Comparison of ENCODE assay signal across 8 mouse cellular contexts in genomic region chr4:155233878-155234277, GRCm38 (mm10). TPM values are rescaled to one million over a fixed set of nuclear protein-coding genes. Genes with fewer than 3 reads are reported as not detected.
A peak's percentile ranks its signal among the peaks of the same experiment; 100 is the strongest.
DNase-seq lines count a peak whose midpoint lies in the region; ATAC-seq and TF ChIP-seq lines count a peak whose summit lies in the region.

No protein-coding gene starts in this region.

- TF ChIP-seq POLR2A in limb, embryonic 14.5 days (IDR thresholded peaks at IDR 0.05; ENCODE audit: borderline replicate concordance, extremely low read depth, insufficient read depth, insufficient read length): 0 out of 2 replicates have a peak, but pooled peaks have one; percentile 23

- H3K4me3 ChIP-seq in forebrain, embryonic 11.5 days (ENCODE audit: low read depth, low read length): no peak overlapping the region
- H3K4me3 ChIP-seq in heart, embryonic 12.5 days: no peak overlapping the region
- H3K4me3 ChIP-seq in kidney, embryonic 15.5 days (replicated peaks): no peak overlapping the region
- 0 out of 2 replicates have a peak overlapping the region, but pooled peaks have one; percentile 4 for H3K4me3 ChIP-seq in limb, embryonic 14.5 days (replicated peaks; ENCODE audit: low read length)
- H3K4me3 ChIP-seq in midbrain, postnatal 0 days (ENCODE audit: low read depth, low read length): no peak overlapping the region

- DNase-seq in thymus, postnatal 4 days: peak; percentile 55
- DNase-seq in thymus, adult 18-20 months: no peak
- DNase-seq in forebrain, embryonic 11.5 days (ENCODE audit: low spot score): no peak
- peak; percentile 95 for DNase-seq in limb, embryonic 14.5 days (ENCODE audit: low spot score)
- peak; percentile 54 for DNase-seq in midbrain, postnatal 0 days (ENCODE audit: low spot score)
- no peak for DNase-seq in spleen, adult 18-20 months

- H3K27ac ChIP-seq in forebrain, embryonic 11.5 days (ENCODE audit: low read depth, low read length): 0 out of 2 replicates have a peak overlapping the region, but pooled peaks have one; percentile 39
- peak overlapping the region; percentile 99 for H3K27ac ChIP-seq in heart, embryonic 12.5 days (ENCODE audit: poor library complexity, severe bottlenecking)
- peak overlapping the region; percentile 99 for H3K27ac ChIP-seq in kidney, embryonic 15.5 days
- peak overlapping the region; percentile 99 for H3K27ac ChIP-seq in limb, embryonic 14.5 days (replicated peaks; ENCODE audit: low read depth, low read length)
- peak overlapping the region; percentile 89 for H3K27ac ChIP-seq in midbrain, postnatal 0 days (ENCODE audit: low read depth, low read length)

- H3K36me3 ChIP-seq in forebrain, embryonic 11.5 days (ENCODE audit: control insufficient read depth, insufficient read depth, low read length): no peaks in the 10 kb centered on the region
- H3K36me3 ChIP-seq in heart, embryonic 12.5 days: no peaks in the 10 kb centered on the region
- H3K36me3 ChIP-seq in kidney, embryonic 15.5 days: no peaks in the 10 kb centered on the region
- H3K36me3 ChIP-seq in limb, embryonic 14.5 days (ENCODE audit: control insufficient read depth, insufficient read depth, low read length): no peaks in the 10 kb centered on the region
- no peaks in the 10 kb centered on the region for H3K36me3 ChIP-seq in midbrain, postnatal 0 days (ENCODE audit: insufficient read depth, low read length)

- no peak; the same call in 1 of the 2 replicates for ATAC-seq in forebrain, embryonic 11.5 days (replicated peaks; ENCODE audit: low FRiP score)
- peak; percentile 48 for ATAC-seq in heart, embryonic 12.5 days (ENCODE audit: insufficient number of reproducible peaks, low FRiP score)
- ATAC-seq in kidney, embryonic 15.5 days (replicated peaks; ENCODE audit: low FRiP score): peak; percentile 69
- ATAC-seq in limb, embryonic 14.5 days (ENCODE audit: low FRiP score, low read depth): peak; percentile 89
- peak; percentile 19; the same call in 1 of the 2 replicates for ATAC-seq in midbrain, postnatal 0 days (ENCODE audit: low FRiP score)

- H3K4me1 ChIP-seq in forebrain, embryonic 11.5 days (replicated peaks; ENCODE audit: control insufficient read depth, insufficient read depth, low read length): peaks cover 21% of the 10 kb centered on the region
- peaks cover 61% of the 10 kb centered on the region for H3K4me1 ChIP-seq in heart, embryonic 12.5 days (replicated peaks)
- peaks cover 71% of the 10 kb centered on the region for H3K4me1 ChIP-seq in kidney, embryonic 15.5 days
- H3K4me1 ChIP-seq in limb, embryonic 14.5 days (ENCODE audit: control insufficient read depth, insufficient read depth, low read length): peaks cover 71% of the 10 kb centered on the region
- peaks cover 26% of the 10 kb centered on the region for H3K4me1 ChIP-seq in midbrain, postnatal 0 days (ENCODE audit: insufficient read depth, low read length)

- no peak overlapping the region for H3K4me2 ChIP-seq in forebrain, embryonic 11.5 days (ENCODE audit: low read depth, low read length, severe bottlenecking)
- H3K4me2 ChIP-seq in heart, embryonic 12.5 days: peak overlapping the region; percentile 58
- peak overlapping the region; percentile 49 for H3K4me2 ChIP-seq in kidney, embryonic 15.5 days
- peak overlapping the region; percentile 44 for H3K4me2 ChIP-seq in limb, embryonic 14.5 days (replicated peaks; ENCODE audit: low read depth, low read length, severe bottlenecking)
- H3K4me2 ChIP-seq in midbrain, postnatal 0 days (ENCODE audit: low read depth, low read length, poor library complexity, severe bottlenecking): no peak overlapping the region

- TF ChIP-seq CTCF in midbrain, postnatal 0 days (IDR thresholded peaks at IDR 0.05): no peak

- peak overlapping the region; percentile 29 for H3K9ac ChIP-seq in forebrain, embryonic 11.5 days (ENCODE audit: low read length)
- H3K9ac ChIP-seq in heart, embryonic 12.5 days: peak overlapping the region; percentile 67
- H3K9ac ChIP-seq in kidney, embryonic 15.5 days: peak overlapping the region; percentile 16; the same call in 1 of the 2 replicates
- peak overlapping the region; percentile 28; the same call in 1 of the 2 replicates for H3K9ac ChIP-seq in limb, embryonic 14.5 days (ENCODE audit: low read depth, low read length, severe bottlenecking)
- 0 out of 2 replicates have a peak overlapping the region, but pooled peaks have one; percentile 13 for H3K9ac ChIP-seq in midbrain, postnatal 0 days (replicated peaks; ENCODE audit: low read length, poor library complexity, severe bottlenecking)

- H3K9me3 ChIP-seq in forebrain, embryonic 11.5 days (ENCODE audit: control insufficient read depth, low read length): no peaks in the 10 kb centered on the region
- H3K9me3 ChIP-seq in heart, embryonic 12.5 days (replicated peaks): no peaks in the 10 kb centered on the region
- H3K9me3 ChIP-seq in kidney, embryonic 15.5 days (replicated peaks): no peaks in the 10 kb centered on the region
- H3K9me3 ChIP-seq in limb, embryonic 14.5 days (ENCODE audit: control insufficient read depth, low read length): no peaks in the 10 kb centered on the region
- H3K9me3 ChIP-seq in midbrain, postnatal 0 days (ENCODE audit: low read length): no peaks in the 10 kb centered on the region

- H3K27me3 ChIP-seq in forebrain, embryonic 11.5 days (ENCODE audit: control insufficient read depth, insufficient read depth, low read length): no peaks in the 10 kb centered on the region
- no peaks in the 10 kb centered on the region for H3K27me3 ChIP-seq in heart, embryonic 12.5 days (replicated peaks)
- H3K27me3 ChIP-seq in kidney, embryonic 15.5 days: no peaks in the 10 kb centered on the region
- no peaks in the 10 kb centered on the region for H3K27me3 ChIP-seq in limb, embryonic 14.5 days (ENCODE audit: control insufficient read depth, insufficient read depth, low read length)
- no peaks in the 10 kb centered on the region for H3K27me3 ChIP-seq in midbrain, postnatal 0 days (ENCODE audit: insufficient read depth, low read length)

- 49% methylated on average over 10 of the region's 10 CpGs for WGBS in forebrain, embryonic 11.5 days
- 10% methylated on average over 10 of the region's 10 CpGs for WGBS in heart, embryonic 12.5 days
- WGBS in kidney, embryonic 15.5 days: 9% methylated on average over 10 of the region's 10 CpGs
- WGBS in limb, embryonic 14.5 days: 0% methylated on average over 10 of the region's 10 CpGs
- 30% methylated on average over 10 of the region's 10 CpGs for WGBS in midbrain, postnatal 0 days

RNA-seq across cellular contexts. Expression of gene Ski, which starts 11.5 kb away (rescaled TPM):
- 14.1 and 14.7 TPM in 2 replicates for polyA plus RNA-seq in forebrain, embryonic 11.5 days (2014; fragmentation: Nextera tagmentation; extraction: Ambion mirVana)
- 11.9 and 14.0 TPM in 2 replicates for polyA plus RNA-seq in heart, embryonic 12.5 days (2016; fragmentation: Nextera tagmentation; extraction: Ambion mirVana)
- 14.7 and 16.9 TPM in 2 replicates for polyA plus RNA-seq in kidney, embryonic 15.5 days (2015; fragmentation: Nextera tagmentation; extraction: Ambion mirVana)
- 88.7 and 109 TPM in 2 replicates for polyA plus RNA-seq in limb, embryonic 14.5 days (2012; rRNA removed)
- 44.0 and 47.5 TPM in 2 replicates for polyA plus RNA-seq in limb, embryonic 14.5 days (2014; fragmentation: Nextera tagmentation; extraction: Ambion mirVana)
- 59.8 and 63.1 TPM in 2 replicates for total RNA-seq in midbrain, postnatal 0 days (2014; rRNA removed)
- polyA plus RNA-seq in midbrain, postnatal 0 days (2015; fragmentation: Nextera tagmentation; extraction: Ambion mirVana): 7.1 and 8.4 TPM in 2 replicates

RNA-seq across cellular contexts. Expression of gene Faap20, which starts 15.7 kb away (rescaled TPM):
- 105 and 107 TPM in 2 replicates for polyA plus RNA-seq in forebrain, embryonic 11.5 days (2014; fragmentation: Nextera tagmentation; extraction: Ambion mirVana)
- 61.0 and 65.1 TPM in 2 replicates for polyA plus RNA-seq in heart, embryonic 12.5 days (2016; fragmentation: Nextera tagmentation; extraction: Ambion mirVana)
- 66.2 and 68.8 TPM in 2 replicates for polyA plus RNA-seq in kidney, embryonic 15.5 days (2015; fragmentation: Nextera tagmentation; extraction: Ambion mirVana)
- polyA plus RNA-seq in limb, embryonic 14.5 days (2012; rRNA removed): 64.6 and 85.1 TPM in 2 replicates
- polyA plus RNA-seq in limb, embryonic 14.5 days (2014; fragmentation: Nextera tagmentation; extraction: Ambion mirVana): 72.5 and 84.8 TPM in 2 replicates
- 39.5 and 48.7 TPM in 2 replicates for total RNA-seq in midbrain, postnatal 0 days (2014; rRNA removed)
- polyA plus RNA-seq in midbrain, postnatal 0 days (2015; fragmentation: Nextera tagmentation; extraction: Ambion mirVana): 56.6 and 57.1 TPM in 2 replicates

Comparison
In these comparisons a context has a peak if more than half of its experiments do, and no peak if none do; other contexts are left out.
1. DNase-seq: peak in thymus, postnatal 4 days (single experiment), limb, embryonic 14.5 days (single experiment) and midbrain, postnatal 0 days (single experiment); none in thymus, adult 18-20 months (0 of 2), forebrain, embryonic 11.5 days (single experiment) and spleen, adult 18-20 months (0 of 2).
2. H3K27ac ChIP-seq: peak in every context shown above with its lines; median percentile 99 in heart, embryonic 12.5 days; 99 in kidney, embryonic 15.5 days; 99 in limb, embryonic 14.5 days; 89 in midbrain, postnatal 0 days; 39 in forebrain, embryonic 11.5 days.
3. H3K4me2 ChIP-seq: peak in heart, embryonic 12.5 days (single experiment), kidney, embryonic 15.5 days (single experiment) and limb, embryonic 14.5 days (single experiment); none in forebrain, embryonic 11.5 days (single experiment) and midbrain, postnatal 0 days (single experiment).
4. H3K9ac ChIP-seq: peak in every context shown above with its lines; median percentile 67 in heart, embryonic 12.5 days; 29 in forebrain, embryonic 11.5 days; 28 in limb, embryonic 14.5 days; 16 in kidney, embryonic 15.5 days; 13 in midbrain, postnatal 0 days.